Mouse (Mus musculus): Measurements from ENCODE around the gene Rcan1. TPM values are rescaled to one million over a fixed set of nuclear protein-coding genes. Genes with fewer than 3 reads are reported as not detected.
"Not testable (repeated sequence)": the region's sequence is repeated elsewhere in the genome, so short reads cannot be mapped to it uniquely, and the experiment has no call there.

Rcan1 gene
- total RNA-seq, 1 experiment from 2014 or later: 16.6 TPM

DNA sequence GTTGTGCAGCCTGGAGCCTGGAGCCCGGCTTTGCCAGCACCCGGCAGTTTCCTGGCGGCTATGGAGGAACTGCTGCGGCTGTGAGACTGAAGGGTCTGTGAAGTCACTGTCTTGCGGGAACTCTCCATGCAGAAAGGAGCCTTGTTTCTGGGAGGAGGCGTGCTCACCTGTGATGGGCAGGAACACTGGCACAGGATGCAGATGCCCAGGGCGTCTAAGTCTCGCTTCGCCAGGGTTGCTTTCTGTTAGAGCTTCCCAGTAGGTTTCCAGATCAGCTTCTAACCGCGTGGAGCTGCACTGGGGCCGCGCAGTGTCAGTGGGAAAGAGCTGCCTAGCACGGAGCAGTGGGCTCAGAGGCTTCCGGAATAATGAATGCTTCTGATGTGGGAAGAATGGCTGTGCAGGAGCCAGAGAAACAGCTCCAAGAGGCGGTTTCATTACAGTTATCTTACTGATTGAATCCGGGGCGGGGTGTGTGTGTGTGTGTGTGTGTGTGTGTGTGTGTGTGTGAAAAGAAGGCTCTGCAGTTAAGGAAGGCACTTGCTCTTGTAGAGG is 35.2 kb downstream of the Rcan1 start:
- no peak for DNase-seq

DNA sequence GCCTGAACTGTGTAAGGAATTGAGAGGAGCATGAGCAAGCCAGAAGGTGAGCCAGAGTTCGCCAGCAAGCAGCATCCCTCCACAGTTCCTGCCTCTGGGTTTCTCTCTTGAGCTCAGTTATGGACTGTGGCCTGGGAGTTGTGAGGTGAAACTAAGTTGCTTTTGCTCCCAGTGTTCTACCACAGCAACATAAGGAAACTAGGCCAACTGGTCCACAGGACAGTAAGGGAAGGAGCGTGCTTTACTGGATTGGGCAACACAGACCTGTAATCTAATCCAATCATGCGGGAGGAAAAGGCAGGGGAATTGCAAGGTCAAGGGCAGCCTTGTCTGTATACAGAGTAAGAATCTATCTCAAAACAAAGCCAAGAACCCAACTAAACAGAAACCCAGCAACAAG is 37.5 kb downstream of the Rcan1 start:
- no peak for DNase-seq

DNA sequence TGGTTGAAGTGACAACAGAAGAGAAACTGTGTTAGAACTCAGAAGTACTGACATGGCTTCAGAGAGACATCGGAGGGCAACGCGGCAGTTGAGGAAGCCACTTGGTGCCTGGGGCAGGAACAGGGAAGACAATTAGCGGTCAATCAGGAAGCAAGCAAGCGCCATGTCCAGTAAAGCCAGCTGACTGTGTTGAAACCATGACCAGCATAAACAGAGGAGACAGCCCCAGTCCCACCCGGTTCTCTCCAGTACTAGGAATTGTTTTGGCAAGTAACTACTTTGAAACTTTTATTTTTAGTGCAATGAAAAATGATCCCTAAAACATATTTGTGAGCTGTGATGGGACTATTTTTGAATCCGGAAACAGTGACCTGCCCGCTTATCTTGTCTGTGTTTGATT is 39.9 kb downstream of the Rcan1 start:
- DNase-seq: no peak

GRCm38 (mm10) chr16:92428197-92428950 is 42.3 kb downstream of the Rcan1 start:
- peak; percentile 56 for DNase-seq

- DNase-seq: no peak
Measured at GRCm38 (mm10) chr16:92426708-92427107, 44.0 kb downstream of the Rcan1 start.

GRCm38 (mm10) chr16:92425875-92426274 is 44.8 kb downstream of the Rcan1 start:
- DNase-seq: no peak

GRCm38 (mm10) chr16:92423363-92423762 is 47.3 kb downstream of the Rcan1 start:
- DNase-seq: peak; percentile 48

DNA sequence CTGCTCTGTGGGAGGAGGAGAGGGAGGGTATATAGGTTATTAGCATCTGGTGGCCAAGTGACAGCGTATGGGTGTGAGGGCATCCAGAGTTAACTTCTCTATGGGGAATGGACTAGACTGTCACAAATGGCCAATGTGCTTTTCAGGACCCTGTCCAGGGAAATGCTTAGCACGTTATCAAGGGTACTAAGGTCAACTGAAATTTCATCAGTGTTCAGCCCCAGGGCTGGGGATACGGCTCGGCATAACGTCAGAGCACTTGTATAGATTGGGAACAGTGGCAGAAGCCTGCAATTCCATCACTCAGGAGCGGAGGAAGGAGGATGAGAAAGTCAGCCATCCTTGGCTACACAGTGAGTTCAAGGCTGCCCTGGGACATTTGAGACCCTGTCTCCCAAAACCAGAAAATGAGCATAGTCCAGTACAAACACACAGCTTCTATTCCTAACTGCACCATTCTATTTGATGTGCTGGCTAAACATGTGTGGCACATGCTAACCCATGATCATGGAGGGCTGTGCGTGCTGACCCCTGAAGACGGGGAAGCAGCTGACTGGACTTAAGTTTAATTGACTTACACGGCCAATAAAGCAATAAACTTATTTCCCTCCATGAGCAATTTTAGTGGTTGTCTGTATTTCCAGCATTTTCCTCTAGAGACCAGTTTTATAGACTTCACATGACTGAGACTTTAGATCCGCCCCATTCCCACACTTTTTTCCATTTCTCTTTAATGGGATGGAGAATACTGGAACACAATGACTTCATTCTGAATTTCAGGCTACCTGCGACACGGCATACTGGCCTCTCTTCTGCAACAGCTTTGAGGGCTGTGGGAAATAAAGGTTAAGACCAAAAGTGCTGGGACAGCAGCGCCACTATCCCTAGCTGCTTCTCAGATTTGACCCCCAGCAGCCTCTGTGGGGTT is 48.0 kb downstream of the Rcan1 start:
- DNase-seq: no peak

GRCm38 (mm10) chr16:92421147-92421934 is 49.3 kb downstream of the Rcan1 start:
- peak; percentile 53 for DNase-seq

DNA sequence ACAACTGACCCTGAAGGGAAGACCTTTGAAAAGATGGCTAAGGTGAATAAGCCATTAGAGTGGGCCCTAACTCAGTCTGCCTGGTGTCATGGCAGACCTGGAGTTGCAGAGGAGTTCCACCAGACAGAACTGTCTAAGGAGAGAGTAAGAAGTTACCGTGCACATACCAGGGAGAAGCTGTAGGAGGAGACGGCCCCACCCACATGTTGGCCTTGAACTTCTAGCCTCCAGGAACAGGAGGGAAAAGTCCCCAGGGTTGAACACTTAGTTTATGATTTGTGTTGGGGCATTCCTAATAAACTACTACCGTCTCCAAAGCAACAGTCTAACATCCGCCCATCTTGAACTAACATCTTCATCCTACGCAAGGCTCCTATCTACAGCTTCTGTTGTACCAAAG is 50.0 kb downstream of the Rcan1 start:
- DNase-seq: no peak

- DNase-seq: no peak
Measured at GRCm38 (mm10) chr16:92419099-92419498, 51.6 kb downstream of the Rcan1 start.

DNA sequence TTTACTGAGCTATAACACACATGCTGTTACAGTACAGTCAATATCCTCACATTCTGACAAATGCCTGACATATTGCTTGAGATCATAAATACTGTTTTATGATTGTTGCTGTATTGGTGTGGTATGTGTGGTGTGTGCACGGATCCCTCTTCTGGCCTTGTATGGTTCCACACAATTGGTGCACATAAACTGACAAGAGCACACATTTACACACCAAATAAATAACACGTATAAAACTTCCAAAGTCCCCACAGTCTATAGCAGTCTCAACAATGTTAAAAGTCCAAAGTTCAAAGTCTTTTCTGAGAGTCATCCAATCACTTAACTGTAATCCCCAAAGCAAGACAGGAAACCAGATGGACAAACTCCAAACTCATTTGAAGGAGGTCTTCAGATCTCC is 53.4 kb downstream of the Rcan1 start:
- DNase-seq: no peak

DNA sequence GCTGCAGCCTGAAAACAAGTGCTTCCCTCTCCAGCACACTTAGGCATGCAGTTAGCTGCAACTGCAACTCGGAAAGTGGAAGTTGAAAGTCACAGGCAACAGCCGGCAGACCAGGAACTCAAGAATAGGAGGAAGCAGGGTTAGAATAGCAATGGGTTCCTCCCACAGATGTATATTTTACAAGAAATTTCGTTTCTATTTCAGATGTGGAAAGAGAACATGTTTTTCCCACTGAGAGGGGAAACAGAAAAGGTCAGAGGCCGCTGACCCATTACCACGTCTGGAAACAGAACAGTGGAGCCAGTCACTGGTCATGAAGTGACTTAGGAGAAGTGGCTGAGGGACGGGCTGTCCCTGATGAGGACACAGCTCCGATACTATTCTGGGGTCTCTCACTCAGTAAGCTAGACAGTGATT is 55.0 kb downstream of the Rcan1 start:
- no peak for DNase-seq

GRCm38 (mm10) chr16:92415038-92415437 is 55.6 kb downstream of the Rcan1 start:
- DNase-seq: not testable (repeated sequence)

DNA sequence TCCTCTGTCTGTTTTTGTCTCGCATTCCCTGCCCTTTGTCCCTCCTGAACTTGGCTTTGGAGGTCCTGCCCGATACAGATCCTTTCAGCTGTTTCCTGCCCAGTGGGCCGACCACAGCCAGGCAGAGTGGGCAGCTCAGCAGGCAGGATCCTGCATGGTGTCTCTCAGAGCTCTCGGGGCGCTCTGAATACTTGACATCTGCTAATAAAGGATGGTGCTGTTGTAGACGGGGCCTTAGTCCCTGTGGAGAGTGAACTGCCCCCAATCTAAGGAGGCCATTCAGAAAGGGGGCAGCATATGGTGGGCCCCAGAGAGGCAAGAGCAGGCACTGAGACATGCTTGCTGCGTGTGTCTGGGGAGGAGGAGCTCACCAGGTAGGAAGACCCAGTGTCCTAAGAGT is 57.8 kb downstream of the Rcan1 start:
- DNase-seq: no peak

DNA sequence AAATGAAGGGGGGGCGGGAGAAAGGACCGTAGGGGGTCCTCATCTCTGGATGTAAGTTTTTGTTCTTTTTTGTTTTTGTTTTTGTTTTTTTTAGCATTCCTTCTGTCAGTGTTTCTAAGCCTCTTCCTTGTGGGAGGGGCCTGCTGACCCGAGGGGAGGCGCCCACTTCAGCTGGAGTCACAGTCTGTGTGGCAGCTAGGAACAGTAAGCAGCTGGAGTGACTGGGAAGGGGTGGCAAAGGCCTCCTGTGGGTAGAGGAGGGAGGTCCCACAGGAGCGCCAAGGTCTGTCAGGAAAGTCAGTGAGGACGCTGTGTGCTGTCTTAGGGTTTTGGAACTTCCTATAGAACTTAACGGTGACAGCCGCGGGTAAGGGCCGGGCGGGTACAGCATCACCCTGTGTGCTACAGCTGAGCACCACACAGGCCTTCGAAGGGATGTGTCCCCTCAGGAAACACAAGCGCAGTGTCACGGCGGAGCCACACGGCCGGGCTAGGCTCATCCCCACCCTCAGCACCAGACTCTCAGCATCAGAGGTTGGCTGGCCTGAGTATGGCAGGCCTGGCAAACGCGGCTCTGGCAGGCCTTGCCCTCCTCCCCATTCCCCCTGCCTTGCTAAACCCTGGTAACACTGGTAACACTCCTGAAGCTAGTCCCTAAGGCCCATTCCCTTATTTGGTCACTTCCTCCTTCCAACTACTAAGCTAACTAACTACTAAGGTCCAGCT is 58.5 kb downstream of the Rcan1 start:
- DNase-seq: no peak

- DNase-seq: no peak
Measured at GRCm38 (mm10) chr16:92410344-92410743, 60.3 kb downstream of the Rcan1 start.

- DNase-seq: no peak
Measured at GRCm38 (mm10) chr16:92407883-92408282, 62.8 kb downstream of the Rcan1 start.

GRCm38 (mm10) chr16:92404141-92404540 is 66.5 kb downstream of the Rcan1 start:
- no peak for DNase-seq

DNA sequence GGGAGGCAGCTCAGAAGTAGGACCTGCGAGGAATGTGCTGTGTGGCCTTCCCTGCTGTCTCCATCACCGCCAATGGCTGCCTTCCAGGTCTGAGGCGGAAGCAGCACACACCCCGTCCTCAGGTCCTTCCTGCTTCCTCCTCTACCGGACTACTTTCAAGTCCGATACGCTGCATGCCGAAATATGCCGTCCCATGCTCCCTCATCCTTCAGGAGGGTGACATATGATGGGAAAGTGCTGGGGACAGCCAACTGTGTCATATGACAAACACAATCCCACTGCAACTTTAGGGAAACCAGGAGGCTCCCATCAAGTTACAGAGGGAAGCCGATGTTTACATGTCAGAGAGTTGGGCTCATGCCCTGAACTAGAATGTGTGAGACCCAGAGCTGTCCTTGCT is 67.6 kb downstream of the Rcan1 start:
- DNase-seq: no peak

GRCm38 (mm10) chr16:92402216-92402615 is 68.5 kb downstream of the Rcan1 start:
- no peak for DNase-seq

DNA sequence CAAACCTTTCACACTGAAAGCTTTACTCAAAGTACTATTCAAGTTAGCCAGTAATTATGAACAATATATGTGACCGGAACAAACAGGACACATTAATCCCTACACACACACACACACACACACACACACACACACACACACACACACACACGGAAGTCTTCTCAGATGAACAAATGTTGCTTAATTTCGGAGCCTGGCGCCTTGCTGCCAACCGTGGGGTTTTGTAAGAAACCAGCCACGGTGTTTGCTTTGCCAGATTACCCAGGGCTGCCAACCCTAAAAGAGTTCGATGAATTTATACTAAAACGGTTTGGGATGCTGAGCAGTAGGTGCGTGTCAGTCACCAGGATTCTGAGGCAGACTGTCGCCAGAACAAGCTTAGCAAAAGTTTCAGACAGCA is 69.5 kb downstream of the Rcan1 start:
- peak; percentile 40 for DNase-seq

All from adrenal gland, postnatal 14 days (tissue).